Mouse (Mus musculus): ENCODE results near the gene Eno4. TPM values are rescaled to one million over a fixed set of nuclear protein-coding genes. Genes with fewer than 3 reads are reported as not detected.

Eno4 gene
- total and polyA plus RNA-seq, 2 experiments from 2014 or later = 0.71 to 1.5 TPM

GRCm38 (mm10) chr19:58954779-58955178 is 11.6 kb downstream of the Eno4 start:
- no peak for TF ChIP-seq CTCF (IDR thresholded peaks at IDR 0.05)
- Histone ChIP-seq H3K9me3 (ENCODE audit: low read length) (no peaks in the 10 kb centered on the region), H3K27ac (ENCODE audit: low read depth, low read length) (no peak overlapping the region), H3K4me2 (ENCODE audit: low read depth, low read length, poor library complexity, severe bottlenecking) (no peak overlapping the region), H3K9ac (replicated peaks; ENCODE audit: low read length, poor library complexity, severe bottlenecking) (no peak overlapping the region), H3K4me3 (ENCODE audit: low read depth, low read length) (no peak overlapping the region), H3K4me1 (ENCODE audit: insufficient read depth, low read length) (no peaks in the 10 kb centered on the region), H3K36me3 (ENCODE audit: insufficient read depth, low read length) (no peaks in the 10 kb centered on the region), H3K27me3 (ENCODE audit: insufficient read depth, low read length) (peaks cover 5% of the 10 kb centered on the region)
- ATAC-seq (ENCODE audit: low FRiP score) (no peak), DNase-seq (ENCODE audit: low spot score) (no peak)
- 92% methylated on average over 8 of the region's 8 CpGs for WGBS

DNA sequence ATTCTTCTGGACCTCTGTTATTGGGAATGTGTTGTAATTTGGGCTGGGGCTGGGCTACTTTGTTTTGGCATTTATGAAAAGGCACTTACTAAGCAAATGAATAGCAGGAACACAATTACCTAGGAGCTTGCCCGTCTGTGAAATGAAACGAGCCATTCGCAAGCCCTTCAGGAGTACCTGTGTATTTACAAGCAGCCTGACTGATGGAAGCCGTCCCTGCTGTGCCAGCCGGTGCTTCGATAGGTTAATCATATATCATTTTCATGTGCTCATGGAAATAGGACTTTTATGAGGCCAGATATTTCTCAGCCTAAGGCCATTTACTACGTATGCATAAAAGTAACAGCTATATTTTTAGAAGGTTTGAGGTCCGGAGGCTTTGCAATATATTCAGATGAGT is 19.8 kb downstream of the Eno4 start:
- H3K27ac ChIP-seq (ENCODE audit: low read depth, low read length) = no peak overlapping the region
- 78% methylated on average over 8 of the region's 8 CpGs for WGBS
- no peak overlapping the region for H3K9ac ChIP-seq (replicated peaks; ENCODE audit: low read length, poor library complexity, severe bottlenecking)
- H3K4me1 ChIP-seq (ENCODE audit: insufficient read depth, low read length) = no peaks in the 10 kb centered on the region
- H3K36me3 ChIP-seq (ENCODE audit: insufficient read depth, low read length) = no peaks in the 10 kb centered on the region
- H3K9me3 ChIP-seq (ENCODE audit: low read length) = no peaks in the 10 kb centered on the region
- H3K4me3 ChIP-seq (ENCODE audit: low read depth, low read length) = no peak overlapping the region
- peaks cover 7% of the 10 kb centered on the region for H3K27me3 ChIP-seq (ENCODE audit: insufficient read depth, low read length)
- no peak overlapping the region for H3K4me2 ChIP-seq (ENCODE audit: low read depth, low read length, poor library complexity, severe bottlenecking)
- ATAC-seq (ENCODE audit: low FRiP score) (no peak), DNase-seq (ENCODE audit: low spot score) (no peak)
- no peak for TF ChIP-seq CTCF (IDR thresholded peaks at IDR 0.05)

- Histone ChIP-seq H3K4me1 (ENCODE audit: insufficient read depth, low read length) (no peaks in the 10 kb centered on the region), H3K4me2 (ENCODE audit: low read depth, low read length, poor library complexity, severe bottlenecking) (no peak overlapping the region), H3K27ac (ENCODE audit: low read depth, low read length) (no peak overlapping the region), H3K9ac (replicated peaks; ENCODE audit: low read length, poor library complexity, severe bottlenecking) (no peak overlapping the region), H3K36me3 (ENCODE audit: insufficient read depth, low read length) (peaks cover 12% of the 10 kb centered on the region), H3K9me3 (ENCODE audit: low read length) (no peaks in the 10 kb centered on the region), H3K27me3 (ENCODE audit: insufficient read depth, low read length) (peaks cover 36% of the 10 kb centered on the region), H3K4me3 (ENCODE audit: low read depth, low read length) (no peak overlapping the region)
- DNase-seq (ENCODE audit: low spot score) = peak; percentile 32
- WGBS = 24% methylated on average over 15 of the region's 15 CpGs
- TF ChIP-seq CTCF (IDR thresholded peaks at IDR 0.05) = no peak
- ATAC-seq (ENCODE audit: low FRiP score) = no peak
Measured at GRCm38 (mm10) chr19:58968731-58969506, 25.7 kb downstream of the Eno4 start.

DNA sequence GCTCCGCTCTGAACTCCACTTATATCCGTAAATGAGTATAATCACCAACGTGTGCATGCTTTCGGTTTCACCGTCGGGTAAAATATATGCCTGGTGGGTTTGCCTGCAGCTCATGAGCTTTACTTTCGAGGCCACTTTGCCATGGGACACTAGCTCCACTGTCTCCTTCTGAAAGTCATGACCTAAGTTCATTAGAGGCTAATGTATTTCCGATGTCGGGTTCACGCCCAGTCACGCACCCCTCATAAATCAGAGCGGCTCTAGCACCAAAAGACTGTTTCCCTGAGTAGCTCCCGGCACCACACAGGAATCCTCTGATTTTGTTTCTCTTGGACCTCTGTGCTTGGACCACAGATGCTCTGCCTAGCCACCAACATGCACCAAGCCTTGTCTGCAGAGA is 27.6 kb downstream of the Eno4 start:
- Histone ChIP-seq H3K4me3 (ENCODE audit: low read depth, low read length) (no peak overlapping the region), H3K27me3 (ENCODE audit: insufficient read depth, low read length) (peaks cover 31% of the 10 kb centered on the region), H3K9ac (replicated peaks; ENCODE audit: low read length, poor library complexity, severe bottlenecking) (no peak overlapping the region), H3K27ac (ENCODE audit: low read depth, low read length) (no peak overlapping the region), H3K4me1 (ENCODE audit: insufficient read depth, low read length) (no peaks in the 10 kb centered on the region), H3K36me3 (ENCODE audit: insufficient read depth, low read length) (peaks cover 13% of the 10 kb centered on the region), H3K9me3 (ENCODE audit: low read length) (no peaks in the 10 kb centered on the region), H3K4me2 (ENCODE audit: low read depth, low read length, poor library complexity, severe bottlenecking) (no peak overlapping the region)
- ATAC-seq (ENCODE audit: low FRiP score) (no peak), DNase-seq (ENCODE audit: low spot score) (no peak)
- 91% methylated on average over 13 of the region's 13 CpGs for WGBS
- no peak for TF ChIP-seq CTCF (IDR thresholded peaks at IDR 0.05)

DNA sequence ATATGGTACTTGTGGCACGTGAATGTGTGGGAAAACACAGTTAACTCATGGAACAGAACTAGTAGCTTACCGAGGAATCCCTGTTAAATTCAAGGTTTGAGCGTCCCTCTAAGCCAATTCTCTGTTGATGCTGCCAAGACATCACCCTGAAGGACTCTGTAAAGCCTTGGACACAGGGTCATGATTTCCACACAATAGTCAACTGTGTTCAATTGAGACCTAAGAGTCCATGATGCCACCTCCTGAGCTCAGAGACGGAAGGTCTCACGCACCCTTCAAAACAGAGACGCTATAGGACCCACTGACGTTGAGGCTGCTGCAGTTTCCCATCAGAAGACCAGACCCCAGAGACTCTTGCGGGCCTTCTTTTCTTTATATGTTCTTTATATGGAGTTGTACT is 30.9 kb downstream of the Eno4 start:
- no peak for ATAC-seq (ENCODE audit: low FRiP score)
- H3K27me3 ChIP-seq (ENCODE audit: insufficient read depth, low read length) = peaks cover 46% of the 10 kb centered on the region

DNA sequence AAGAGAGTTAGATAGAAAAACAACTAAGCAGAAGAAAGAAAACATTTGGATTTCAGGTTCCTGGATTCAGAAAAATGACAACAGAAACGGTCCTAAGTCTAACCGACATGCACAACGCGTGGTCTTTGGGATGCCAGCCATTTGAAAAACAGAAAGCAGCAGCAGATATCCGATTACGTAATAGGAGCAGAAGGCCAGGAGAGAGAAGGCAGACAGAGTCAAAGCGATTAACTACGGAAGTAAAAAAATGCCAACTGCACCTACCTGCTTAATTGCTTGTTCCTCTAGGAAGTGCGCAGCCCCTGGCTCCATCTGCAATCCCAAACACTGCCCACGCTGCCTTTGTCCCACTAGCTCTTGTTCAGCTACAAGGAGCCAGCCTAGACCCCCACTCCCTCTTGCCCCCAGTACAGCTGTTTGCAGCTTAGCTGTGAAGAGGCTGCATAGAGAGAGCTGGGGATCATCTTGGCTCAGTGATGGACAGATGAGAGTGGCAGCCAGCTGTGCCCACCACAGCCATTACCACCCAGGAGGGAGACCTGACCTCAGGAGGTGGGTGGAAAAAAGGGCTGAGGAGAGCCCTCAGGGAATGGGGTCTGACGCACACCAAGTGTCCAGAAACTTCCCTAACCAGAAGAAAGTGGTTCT is 32.1 kb downstream of the Eno4 start:
- no peak for TF ChIP-seq CTCF (IDR thresholded peaks at IDR 0.05)

More for the DNA sequence above, 30.9 kb downstream of the Eno4 start:
- DNase-seq (ENCODE audit: low spot score) = no peak
- Histone ChIP-seq H3K9me3 (ENCODE audit: low read length) (no peaks in the 10 kb centered on the region), H3K4me2 (ENCODE audit: low read depth, low read length, poor library complexity, severe bottlenecking) (no peak overlapping the region), H3K4me1 (ENCODE audit: insufficient read depth, low read length) (no peaks in the 10 kb centered on the region), H3K27ac (ENCODE audit: low read depth, low read length) (no peak overlapping the region), H3K9ac (replicated peaks; ENCODE audit: low read length, poor library complexity, severe bottlenecking) (no peak overlapping the region), H3K36me3 (ENCODE audit: insufficient read depth, low read length) (peaks cover 29% of the 10 kb centered on the region), H3K4me3 (ENCODE audit: low read depth, low read length) (no peak overlapping the region)
- WGBS = 73% methylated on average over 8 of the region's 8 CpGs
- no peak for TF ChIP-seq CTCF (IDR thresholded peaks at IDR 0.05)

More for the DNA sequence above, 32.1 kb downstream of the Eno4 start:
- ATAC-seq (ENCODE audit: low FRiP score) (no peak), DNase-seq (ENCODE audit: low spot score) (no peak)
- Histone ChIP-seq H3K4me2 (ENCODE audit: low read depth, low read length, poor library complexity, severe bottlenecking) (no peak overlapping the region), H3K27me3 (ENCODE audit: insufficient read depth, low read length) (peaks cover 41% of the 10 kb centered on the region), H3K9ac (replicated peaks; ENCODE audit: low read length, poor library complexity, severe bottlenecking) (no peak overlapping the region), H3K4me3 (ENCODE audit: low read depth, low read length) (no peak overlapping the region), H3K27ac (ENCODE audit: low read depth, low read length) (no peak overlapping the region), H3K9me3 (ENCODE audit: low read length) (no peaks in the 10 kb centered on the region), H3K4me1 (ENCODE audit: insufficient read depth, low read length) (no peaks in the 10 kb centered on the region), H3K36me3 (ENCODE audit: insufficient read depth, low read length) (peaks cover 29% of the 10 kb centered on the region)
- 77% methylated on average over 11 of the region's 11 CpGs for WGBS

Data from midbrain, postnatal 0 days (tissue).